Mouse (Mus musculus) brain, embryonic 14.5 days (tissue): Measurements from ENCODE around the gene Asb14. TPM values are rescaled to one million over a fixed set of nuclear protein-coding genes. Genes with fewer than 3 reads are reported as not detected.
"Not testable (repeated sequence)": the region's sequence is repeated elsewhere in the genome, so short reads cannot be mapped to it uniquely, and the experiment has no call there.

ENCODE experiments used
- DNase-seq: peaks from one replicate; pipeline ENCODE4 v3.0.0-alpha.2; 2011; ENCODE audit warnings: low read depth
- CTCF ChIP-seq: fragments of 200-500 bp; IDR thresholded peaks from 2 replicates; pipeline ENCODE4 v1.5.1; 2012; ENCODE audit warnings: inconsistent platforms, mild to moderate bottlenecking, moderate library complexity, borderline replicate concordance; ENCODE audit not compliant: insufficient read depth, insufficient read length; ENCODE audit errors: extremely low read depth
- POLR2A ChIP-seq: fragments of 200-500 bp; IDR thresholded peaks from 2 replicates; pipeline ENCODE4 v1.6.1; 2012; ENCODE audit warnings: mild to moderate bottlenecking, inconsistent platforms, borderline replicate concordance; ENCODE audit not compliant: poor library complexity, insufficient read depth, insufficient read length, severe bottlenecking; ENCODE audit errors: extremely low read depth
- polyA plus RNA-seq: library from polyadenylated mRNA; depleted of rRNA; stranded (reverse); fragments of >200 nt; gene quantifications from 2 replicates; pipeline ENCODE4 v1.2.3, GENCODE M21; 2012; rRNA removed

Asb14 gene
- polyA plus RNA-seq, 1 experiment: not detected

- DNase-seq: no peak
- no peak for TF ChIP-seq POLR2A
- no peak for TF ChIP-seq CTCF
Measured at GRCm38 (mm10) chr14:26900893-26901292, 6.5 kb downstream of the Asb14 start.

GRCm38 (mm10) chr14:26907401-26907800 lies 13.0 kb downstream of the Asb14 start:
- no peak for TF ChIP-seq POLR2A
- TF ChIP-seq CTCF: no peak
- DNase-seq: no peak

- DNase-seq: not testable (repeated sequence)
Measured at GRCm38 (mm10) chr14:26910461-26910860, 16.1 kb downstream of the Asb14 start.

- no peak for TF ChIP-seq POLR2A
- no peak for TF ChIP-seq CTCF
- DNase-seq: peak; percentile 19
Measured at GRCm38 (mm10) chr14:26911201-26911600, 16.8 kb downstream of the Asb14 start.

- DNase-seq: no peak
- TF ChIP-seq POLR2A (no peak), CTCF (no peak)
Measured at GRCm38 (mm10) chr14:26911826-26912225, 17.5 kb downstream of the Asb14 start.

GRCm38 (mm10) chr14:26913681-26914268 lies 19.4 kb downstream of the Asb14 start:
- TF ChIP-seq CTCF: no peak
- no peak for TF ChIP-seq POLR2A
- DNase-seq: peak; percentile 66

- no peak for DNase-seq
- TF ChIP-seq CTCF: no peak
- no peak for TF ChIP-seq POLR2A
Measured at GRCm38 (mm10) chr14:26919310-26919709, 25.0 kb downstream of the Asb14 start.

GRCm38 (mm10) chr14:26923702-26924421 lies 29.5 kb downstream of the Asb14 start:
- TF ChIP-seq POLR2A (no peak), CTCF (no peak)

GRCm38 (mm10) chr14:26934891-26935290 lies 40.5 kb downstream of the Asb14 start:
- TF ChIP-seq CTCF: no peak
- no peak for TF ChIP-seq POLR2A
- no peak for DNase-seq

More at GRCm38 (mm10) chr14:26923702-26924421, 29.5 kb downstream of the Asb14 start:
- no peak for DNase-seq

- DNase-seq: no peak
- no peak for TF ChIP-seq CTCF
- TF ChIP-seq POLR2A: no peak
Measured at GRCm38 (mm10) chr14:26935558-26935957, 41.2 kb downstream of the Asb14 start.

- not testable (repeated sequence) for DNase-seq
Measured at GRCm38 (mm10) chr14:26956139-26956538, 61.8 kb downstream of the Asb14 start.

- DNase-seq: no peak
- no peak for TF ChIP-seq CTCF
- no peak for TF ChIP-seq POLR2A
Measured at GRCm38 (mm10) chr14:26960518-26960917, 66.2 kb downstream of the Asb14 start.

Other genes starting within 250 kb of the Asb14 start
- gene Pde12, start 224.7 kb upstream of the Asb14 start, polyA plus RNA-seq: 9.4 and 9.6 TPM in 2 replicates
- 0.04 and 0.15 TPM in 2 replicates for gene Dnah12, start 201.3 kb upstream of the Asb14 start, polyA plus RNA-seq
- gene Appl1, start 76.7 kb downstream of the Asb14 start, polyA plus RNA-seq: 31.5 and 32.1 TPM in 2 replicates
- gene Hesx1, start 99.9 kb downstream of the Asb14 start, polyA plus RNA-seq: 0.22 TPM in 1 of 2 replicates, not detected in the other
- gene Il17rd, start 144.4 kb downstream of the Asb14 start, polyA plus RNA-seq: 4.7 and 7.4 TPM in 2 replicates
- gene Arhgef3, start 220.3 kb downstream of the Asb14 start, polyA plus RNA-seq: 2.5 and 4.9 TPM in 2 replicates